Mouse (Mus musculus) hindbrain, postnatal 0 days (tissue): ENCODE results near the gene Daam1. TPM values are rescaled to one million over a fixed set of nuclear protein-coding genes. Genes with fewer than 3 reads are reported as not detected.

Source experiments
- ATAC-seq: fragments of 200-750 bp; cut with Nextera tagmentation; 2 replicates; pipeline ENCODE4 v1.8.0; 2017; ENCODE audit warnings: mild to moderate bottlenecking, moderate TSS enrichment, moderate library complexity
- DNase-seq: peaks from one replicate; pipeline ENCODE4 v3.0.0-alpha.2; 2015; ENCODE audit warnings: low spot score
- H3K27ac ChIP-seq: fragments of 300-500 bp; sonication (generic); 2 replicates; pipeline ENCODE4 v1.5.1; 2014; ENCODE audit warnings: mild to moderate bottlenecking
- H3K27me3 ChIP-seq: fragments of 300-500 bp; sonication (generic); 2 replicates; pipeline ENCODE4 v1.6.1; 2014; ENCODE audit warnings: low read length, mixed read lengths; ENCODE audit not compliant: insufficient read depth
- H3K36me3 ChIP-seq: fragments of 300-500 bp; sonication (generic); 2 replicates; pipeline ENCODE4 v1.6.1; 2014; ENCODE audit warnings: low read length, mixed read lengths; ENCODE audit not compliant: insufficient read depth
- H3K4me1 ChIP-seq: fragments of 300-500 bp; sonication (generic); 2 replicates; pipeline ENCODE4 v1.6.1; 2014; ENCODE audit warnings: antibody characterized with exemption, low read length, mixed read lengths; ENCODE audit not compliant: insufficient read depth
- H3K4me2 ChIP-seq: fragments of 300-500 bp; sonication (generic); 2 replicates; pipeline ENCODE4 v1.6.1; 2014; ENCODE audit warnings: low read depth, mild to moderate bottlenecking, low read length, moderate library complexity, mixed read lengths
- H3K4me3 ChIP-seq: fragments of 300-500 bp; sonication (generic); 2 replicates; pipeline ENCODE4 v1.5.1; 2014; ENCODE audit warnings: low read length
- H3K9ac ChIP-seq: fragments of 300-500 bp; sonication (generic); replicated peaks from 2 replicates; pipeline ENCODE4 v1.6.1; 2014; ENCODE audit warnings: mild to moderate bottlenecking, low read length, moderate library complexity, mixed read lengths
- H3K9me3 ChIP-seq: fragments of 300-500 bp; sonication (generic); 2 replicates; pipeline ENCODE4 v1.6.1; 2016; ENCODE audit warnings: low read length, mixed read lengths
- CTCF ChIP-seq: IDR thresholded peaks from 2 replicates; pipeline ENCODE4 v1.5.1; 2016; ENCODE audit warnings: antibody characterized with exemption, control low read depth, low read depth
- WGBS: fragments of 180-500 bp; shearing (Covaris S2); extraction: QIAGEN DNeasy Blood & Tissue Kit; methylation state at CpG from one replicate; pipeline ENCODE4 v1.1.7; 2014; 5-methylcytosine and 5-hydroxymethylcytosine counted together
- polyA plus RNA-seq: library from polyadenylated mRNA; unstranded; fragments of >200 nt; fragmentation: Nextera tagmentation; extraction: Ambion mirVana; gene quantifications from 2 replicates; pipeline ENCODE4 v1.2.1, GENCODE M21; 2015
- total RNA-seq: library from RNA; depleted of rRNA; stranded (reverse); fragments of >200 nt; gene quantifications from 2 replicates; pipeline ENCODE4 v1.2.3, GENCODE M21; 2014

Daam1 gene
- total and polyA plus RNA-seq, 2 experiments from 2014 or later, result 21.9 to 46.8 TPM

- H3K4me1 ChIP-seq, result peaks cover 13% of the 10 kb centered on the region
- DNase-seq (no peak), ATAC-seq (no peak)
- no peak for TF ChIP-seq CTCF
- H3K9me3 ChIP-seq, result no peaks in the 10 kb centered on the region
- no peak overlapping the region for H3K4me3 ChIP-seq
- H3K27ac ChIP-seq, result no peak overlapping the region
- H3K9ac ChIP-seq, result no peak overlapping the region
- no peak overlapping the region for H3K4me2 ChIP-seq
- no peaks in the 10 kb centered on the region for H3K27me3 ChIP-seq
- H3K36me3 ChIP-seq, result 0 out of 2 replicates have a peak, but pooled peaks cover 12% of the 10 kb centered on the region
- 53% methylated on average over 4 of the region's 4 CpGs for WGBS
Measured at GRCm38 (mm10) chr12:71904926-71905325, 74.0 kb downstream of the Daam1 start.

- no peak for DNase-seq
- Histone ChIP-seq H3K4me2 (no peak overlapping the region), H3K4me1 (peaks cover 17% of the 10 kb centered on the region), H3K4me3 (no peak overlapping the region), H3K9me3 (no peaks in the 10 kb centered on the region), H3K36me3 (0 out of 2 replicates have a peak, but pooled peaks cover 12% of the 10 kb centered on the region), H3K27ac (no peak overlapping the region), H3K27me3 (no peaks in the 10 kb centered on the region), H3K9ac (no peak overlapping the region)
- WGBS, result 85% methylated on average over 13 of the region's 13 CpGs
- no peak for ATAC-seq
- TF ChIP-seq CTCF, result no peak
Measured at GRCm38 (mm10) chr12:71905640-71906320, 74.9 kb downstream of the Daam1 start.

- DNase-seq, result peak; percentile 70
- WGBS, result 75% methylated on average over 12 of the region's 12 CpGs
- H3K27ac ChIP-seq, result no peak overlapping the region
Measured at GRCm38 (mm10) chr12:71906582-71907267, 75.8 kb downstream of the Daam1 start.

GRCm38 (mm10) chr12:71908984-71909383, 78.1 kb downstream of the Daam1 start:
- Histone ChIP-seq H3K27ac (no peak overlapping the region), H3K4me2 (no peak overlapping the region), H3K4me3 (no peak overlapping the region), H3K4me1 (peaks cover 20% of the 10 kb centered on the region), H3K36me3 (no peaks in the 10 kb centered on the region), H3K9me3 (no peaks in the 10 kb centered on the region), H3K9ac (no peak overlapping the region), H3K27me3 (no peaks in the 10 kb centered on the region)
- no peak for ATAC-seq
- no peak for DNase-seq
- WGBS, result 89% methylated on average over 5 of the region's 5 CpGs
- no peak for TF ChIP-seq CTCF

More at GRCm38 (mm10) chr12:71906582-71907267, 75.8 kb downstream of the Daam1 start:
- no peaks in the 10 kb centered on the region for H3K27me3 ChIP-seq
- no peak overlapping the region for H3K4me2 ChIP-seq
- peaks cover 20% of the 10 kb centered on the region for H3K4me1 ChIP-seq
- peak; percentile 89 for ATAC-seq
- H3K9ac ChIP-seq, result no peak overlapping the region
- H3K36me3 ChIP-seq, result 0 out of 2 replicates have a peak, but pooled peaks cover 12% of the 10 kb centered on the region
- peak; percentile 5; the same call in 1 of the 2 replicates for TF ChIP-seq CTCF
- no peaks in the 10 kb centered on the region for H3K9me3 ChIP-seq
- H3K4me3 ChIP-seq, result no peak overlapping the region

GRCm38 (mm10) chr12:71910246-71910645, 79.4 kb downstream of the Daam1 start:
- 43% methylated on average over 7 of the region's 7 CpGs for WGBS
- Histone ChIP-seq H3K4me1 (peaks cover 20% of the 10 kb centered on the region), H3K27me3 (no peaks in the 10 kb centered on the region), H3K9ac (no peak overlapping the region), H3K36me3 (no peaks in the 10 kb centered on the region), H3K4me2 (no peak overlapping the region), H3K27ac (no peak overlapping the region), H3K4me3 (no peak overlapping the region), H3K9me3 (no peaks in the 10 kb centered on the region)
- no peak for DNase-seq
- no peak for ATAC-seq
- no peak for TF ChIP-seq CTCF

GRCm38 (mm10) chr12:71912262-71912661, 81.4 kb downstream of the Daam1 start:
- no peak overlapping the region for H3K9ac ChIP-seq
- 74% methylated on average over 1 of the region's 1 CpGs for WGBS
- no peak for DNase-seq
- H3K27me3 ChIP-seq, result no peaks in the 10 kb centered on the region
- TF ChIP-seq CTCF, result no peak
- no peak for ATAC-seq
- peaks cover 14% of the 10 kb centered on the region; the same call in 1 of the 2 replicates for H3K36me3 ChIP-seq
- H3K9me3 ChIP-seq, result no peaks in the 10 kb centered on the region
- H3K27ac ChIP-seq, result no peak overlapping the region
- H3K4me2 ChIP-seq, result no peak overlapping the region
- peaks cover 7% of the 10 kb centered on the region for H3K4me1 ChIP-seq
- H3K4me3 ChIP-seq, result no peak overlapping the region
